Comparison of ENCODE assay signal across 24 mouse cellular contexts in genomic region chrX:99978354-99978753, GRCm38 (mm10). TPM values are rescaled to one million over a fixed set of nuclear protein-coding genes. Genes with fewer than 3 reads are reported as not detected.
DNase-seq lines count a peak whose midpoint lies in the region; ATAC-seq and TF ChIP-seq lines count a peak whose summit lies in the region.
"Had no signal": no experiment of that assay in that cellular context is flagged by ENCODE, and none has a peak within 500 bp of the region (broad histone marks: within the 10 kb centered on the region; RNA-seq: fewer than 3 reads in every experiment).

No protein-coding gene starts in this region.

- TF ChIP-seq POLR2A in heart, adult 2 months (IDR thresholded peaks at IDR 0.05; ENCODE audit: insufficient read depth, low read depth, low read length): no peak
- no peak for TF ChIP-seq POLR2A in lung, adult 2 months (IDR thresholded peaks at IDR 0.05; ENCODE audit: borderline replicate concordance, extremely low read depth, low read depth, low read length)
- TF ChIP-seq POLR2A in brain, embryonic 14.5 days (IDR thresholded peaks at IDR 0.05; ENCODE audit: borderline replicate concordance, extremely low read depth, insufficient read depth, insufficient read length, poor library complexity, severe bottlenecking): no peak

- no peaks in the 10 kb centered on the region for H3K4me1 ChIP-seq in heart, adult 2 months (ENCODE audit: control insufficient read depth, insufficient read depth, low read length)
- H3K4me1 ChIP-seq in lung, embryonic 14.5 days (ENCODE audit: insufficient read depth): no peaks in the 10 kb centered on the region; the same call in 1 of the 2 replicates
- H3K4me1 ChIP-seq in lung, adult 2 months (ENCODE audit: control insufficient read depth, insufficient read depth, low read length): no peaks in the 10 kb centered on the region
- H3K4me1 ChIP-seq: embryonic facial prominence, embryonic 12.5 days; hindbrain, embryonic 12.5 days; limb, embryonic 13.5 days had no signal

- DNase-seq in heart, adult 2 months: no peak
- DNase-seq in heart, adult 11 months: no peak
- DNase-seq in lung, embryonic 14.5 days: no peak
- no peak for DNase-seq in lung, adult 2 months
- DNase-seq in A20 (ENCODE audit: low read depth, low spot score): peak; percentile 5
- peak; percentile 7 for DNase-seq in brain, embryonic 14.5 days (ENCODE audit: low read depth)
- DNase-seq in Muller cell, postnatal 12 days (ENCODE audit: inconsistent ontology term): no peak
- DNase-seq: cerebellum, adult 2 months; gastrocnemius, postnatal 36 days; heart, postnatal 10 days; kidney, adult 9 months; kidney, postnatal 4 days; right cerebral cortex, adult 18-20 months; thymus, postnatal 36 days had no signal

- intact Hi-C loops in heart, adult 2 months (cut with DNase I): loop anchor here (10.0 kb wide), 1 partner anchor 506 kb away; no protein-coding TSS in a partner anchor

- 79% methylated on average over 2 of the region's 2 CpGs for WGBS in heart, adult 2 months
- WGBS in lung, embryonic 14.5 days: 66% methylated on average over 2 of the region's 2 CpGs
- WGBS in lung, adult 2 months: 64% methylated on average over 2 of the region's 2 CpGs

- no peak for ATAC-seq in lung, embryonic 14.5 days (ENCODE audit: insufficient read depth)
- ATAC-seq: activated CD4-positive, CD25-positive, alpha-beta regulatory T cell, adult 4 months; forebrain, embryonic 14.5 days; inflammation-experienced regulatory T-cells, adult 6 months had no signal

- no peaks in the 10 kb centered on the region for H3K36me3 ChIP-seq in heart, adult 2 months (ENCODE audit: control insufficient read depth, insufficient read depth, low read length)
- H3K36me3 ChIP-seq in lung, embryonic 14.5 days (ENCODE audit: insufficient read depth): no peaks in the 10 kb centered on the region
- H3K36me3 ChIP-seq: embryonic facial prominence, embryonic 12.5 days; hindbrain, embryonic 12.5 days; limb, embryonic 13.5 days had no signal

- peak; percentile 52 for TF ChIP-seq CTCF in heart, adult 2 months (IDR thresholded peaks at IDR 0.05)
- 0 out of 2 replicates have a peak, but pooled peaks have one; percentile 18 for TF ChIP-seq CTCF in lung, embryonic 14.5 days (IDR thresholded peaks at IDR 0.05; ENCODE audit: low read depth)
- no peak for TF ChIP-seq CTCF in lung, adult 2 months (IDR thresholded peaks at IDR 0.05; ENCODE audit: insufficient read depth, low read length)
- no peak for TF ChIP-seq CTCF in brain, embryonic 14.5 days (IDR thresholded peaks at IDR 0.05; ENCODE audit: borderline replicate concordance, extremely low read depth, insufficient read depth, insufficient read length)

- no peaks in the 10 kb centered on the region for H3K9me3 ChIP-seq in lung, embryonic 14.5 days (ENCODE audit: low read depth, low read length)
- H3K9me3 ChIP-seq: embryonic facial prominence, embryonic 12.5 days; hindbrain, embryonic 12.5 days; limb, embryonic 13.5 days had no signal

- TF ChIP-seq EP300 in heart, adult 2 months (IDR thresholded peaks at IDR 0.05; ENCODE audit: insufficient read depth, low read depth, low read length): no peak

- H3K79me2 ChIP-seq in heart, adult 2 months (replicated peaks; ENCODE audit: control insufficient read depth, insufficient read depth, low read length): no peaks in the 10 kb centered on the region

- no peaks in the 10 kb centered on the region for H3K27me3 ChIP-seq in heart, adult 2 months (ENCODE audit: control insufficient read depth, insufficient read depth, low read length)
- no peaks in the 10 kb centered on the region for H3K27me3 ChIP-seq in lung, embryonic 14.5 days (ENCODE audit: insufficient read depth, low read length)

- H3K4me2 ChIP-seq in lung, embryonic 14.5 days: no peak overlapping the region
- H3K4me2 ChIP-seq: embryonic facial prominence, embryonic 12.5 days; heart, embryonic 11.5 days; hindbrain, embryonic 12.5 days; limb, embryonic 13.5 days had no signal

- H3K27ac ChIP-seq in heart, adult 2 months: no peak overlapping the region
- H3K27ac ChIP-seq in lung, embryonic 14.5 days (ENCODE audit: low read depth): no peak overlapping the region
- H3K27ac ChIP-seq: embryonic facial prominence, embryonic 12.5 days; hindbrain, embryonic 12.5 days; limb, embryonic 13.5 days; liver, embryonic 14.5 days had no signal

- no peak overlapping the region for H3K9ac ChIP-seq in heart, adult 2 months (ENCODE audit: low read depth, low read length)
- H3K9ac ChIP-seq in lung, embryonic 14.5 days: no peak overlapping the region
- H3K9ac ChIP-seq: embryonic facial prominence, embryonic 12.5 days; hindbrain, embryonic 12.5 days; limb, embryonic 13.5 days; liver, embryonic 14.5 days had no signal

- H3K4me3 ChIP-seq in heart, adult 2 months: no peak overlapping the region
- no peak overlapping the region for H3K4me3 ChIP-seq in lung, embryonic 14.5 days (ENCODE audit: low read depth, low read length)
- H3K4me3 ChIP-seq in lung, adult 2 months (replicated peaks; ENCODE audit: extremely low read depth, low read depth, low read length): no peak overlapping the region
- H3K4me3 ChIP-seq: embryonic facial prominence, embryonic 12.5 days; erythroblast, embryonic 14.5 days; hindbrain, embryonic 12.5 days; limb, embryonic 13.5 days had no signal

RNA-seq across cellular contexts. Expression of gene Eda, which starts 2.9 kb away (rescaled TPM):
- total RNA-seq in heart, adult 2 months (2021): 1 to 10 TPM; 1.7 to 2.3 TPM
- 1.4 and 2.4 TPM in 2 replicates for polyA plus RNA-seq in heart, adult 2 months (2012; rRNA removed)
- 3.6 and 4.0 TPM in 2 replicates for polyA plus RNA-seq in lung, embryonic 14.5 days (2014; fragmentation: Nextera tagmentation; extraction: Ambion mirVana)
- 1.4 and 1.6 TPM in 2 replicates for polyA plus RNA-seq in lung, adult 2 months (2012; rRNA removed)
- 3.1 and 3.6 TPM in 2 replicates for polyA plus RNA-seq in brain, embryonic 14.5 days (2012; rRNA removed)
- total RNA-seq: monocyte, adult 5-6 weeks had no signal
- polyA plus RNA-seq: inflammation-experienced regulatory T-cells, adult 6 months had no signal

Comparison
In these comparisons a context has a peak if more than half of its experiments do, and no peak if none do; other contexts are left out.
1. CTCF ChIP-seq: peak in heart, adult 2 months (single experiment) and lung, embryonic 14.5 days (single experiment); none in lung, adult 2 months (single experiment) and brain, embryonic 14.5 days (single experiment).
2. DNase-seq: peak in A20 (single experiment) and brain, embryonic 14.5 days (single experiment); none in heart, adult 2 months (0 of 2), heart, adult 11 months (single experiment), lung, embryonic 14.5 days (single experiment), lung, adult 2 months (single experiment) and Muller cell, postnatal 12 days (single experiment).